Mouse (Mus musculus): Measurements from ENCODE around the gene Tmem104. TPM values are rescaled to one million over a fixed set of nuclear protein-coding genes. Genes with fewer than 3 reads are reported as not detected.

Tmem104 gene
- total and polyA plus RNA-seq, 2 experiments, result 5.3 to 8.7 TPM

DNA sequence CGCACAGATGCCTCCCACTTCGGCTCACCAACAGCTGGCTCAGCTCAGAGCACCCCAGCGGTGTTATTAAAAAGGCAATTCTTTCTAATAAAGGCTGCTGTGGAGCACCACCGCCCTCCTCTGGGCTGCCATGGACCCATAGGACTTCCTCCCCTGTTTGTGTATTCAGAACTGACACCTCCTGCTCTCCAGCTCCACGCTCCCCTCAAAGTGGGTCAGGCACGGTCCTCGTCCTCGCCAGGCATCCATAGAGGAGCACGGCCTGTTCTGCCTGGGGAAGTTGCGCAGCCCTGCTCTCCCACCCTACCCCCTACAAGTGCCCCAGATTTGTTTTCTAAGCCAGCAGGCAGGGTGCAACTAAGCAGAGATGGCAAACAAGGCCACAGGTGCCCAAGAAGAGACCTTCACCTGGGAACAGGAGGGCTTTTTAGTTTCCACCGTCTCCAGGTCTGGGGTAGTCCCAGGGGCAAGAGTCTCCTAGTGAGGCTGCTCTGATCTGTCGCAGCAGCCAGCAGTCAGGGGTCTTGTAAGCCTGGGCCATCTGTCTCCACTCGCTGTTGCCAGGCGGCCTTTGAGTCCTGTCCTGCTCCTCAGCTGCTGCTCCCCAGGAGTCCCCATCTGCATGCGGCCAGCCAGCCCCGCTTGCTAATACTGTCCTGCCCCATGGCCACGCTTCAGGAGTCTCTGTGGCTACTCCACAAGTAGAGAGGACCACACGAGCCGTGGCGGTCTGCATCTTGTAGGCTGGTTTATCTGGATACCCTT is 46.4 kb downstream of the Tmem104 start:
- H3K27ac ChIP-seq (replicated peaks; ENCODE audit: insufficient read depth, low read depth, low read length), result no peak overlapping the region
- TF ChIP-seq CTCF (IDR thresholded peaks at IDR 0.05; ENCODE audit: low read depth, low read length), result peak; percentile 22; the same call in 1 of the 2 replicates
- no peak for TF ChIP-seq POLR2A (IDR thresholded peaks at IDR 0.05; ENCODE audit: extremely low read depth, insufficient read depth, low read length)
- H3K4me1 ChIP-seq (ENCODE audit: control insufficient read depth, insufficient read depth, low read length), result peaks cover 2% of the 10 kb centered on the region; the same call in 1 of the 2 replicates
- no peak overlapping the region for H3K9ac ChIP-seq (ENCODE audit: low read depth, low read length)
- H3K79me2 ChIP-seq (ENCODE audit: control insufficient read depth, insufficient read depth, low read length), result no peaks in the 10 kb centered on the region
- H3K27me3 ChIP-seq (ENCODE audit: control insufficient read depth, insufficient read depth, low read length), result no peaks in the 10 kb centered on the region
- WGBS, result 95% methylated on average over 20 of the region's 20 CpGs
- no peak overlapping the region for H3K4me3 ChIP-seq (ENCODE audit: insufficient read depth, low read depth, low read length)
- H3K36me3 ChIP-seq (ENCODE audit: control insufficient read depth, insufficient read depth, low read length), result no peaks in the 10 kb centered on the region; the same call in 1 of the 2 replicates
- no peak for DNase-seq (ENCODE audit: extremely low read depth, low read depth, low spot score)

DNA sequence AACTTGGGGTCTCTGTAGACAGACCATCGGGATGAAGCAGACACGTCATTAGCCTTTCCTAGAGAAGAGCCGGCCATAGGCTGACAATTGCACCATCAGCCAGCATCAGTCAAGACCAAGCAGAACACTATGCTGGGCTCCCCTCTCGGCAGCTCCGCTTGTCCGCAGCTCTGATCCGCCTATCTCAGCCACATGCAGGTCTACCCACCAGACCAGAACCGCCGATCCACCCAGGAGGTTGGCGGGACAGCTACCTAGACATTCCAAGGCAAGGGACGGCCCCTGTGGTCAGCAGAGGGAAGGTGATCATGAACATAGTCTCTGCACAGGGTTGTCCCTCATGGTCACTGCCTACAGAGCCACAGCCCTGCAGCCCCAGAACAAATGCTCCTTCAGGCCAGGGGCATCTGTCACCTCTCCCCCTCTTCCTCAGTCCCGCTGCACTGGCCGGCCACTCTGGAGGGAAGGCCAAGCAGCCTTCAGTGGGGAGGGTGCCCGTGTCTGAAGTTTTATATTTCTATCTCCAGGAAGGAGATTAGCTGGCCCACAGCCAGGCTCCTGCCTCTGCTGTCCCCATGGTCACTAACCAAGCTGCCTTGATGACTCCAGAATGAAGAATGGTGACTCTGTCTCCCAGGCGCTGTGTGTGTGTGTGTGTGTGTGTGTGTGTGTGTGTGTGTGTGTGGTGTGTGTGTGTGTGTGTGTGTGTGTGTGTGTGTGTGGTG is 47.2 kb downstream of the Tmem104 start:
- H3K27ac ChIP-seq (replicated peaks; ENCODE audit: insufficient read depth, low read depth, low read length), result no peak overlapping the region
- no peak overlapping the region for H3K9ac ChIP-seq (ENCODE audit: low read depth, low read length)
- DNase-seq (ENCODE audit: extremely low read depth, low read depth, low spot score), result no peak
- no peak overlapping the region for H3K4me3 ChIP-seq (ENCODE audit: insufficient read depth, low read depth, low read length)
- H3K79me2 ChIP-seq (ENCODE audit: control insufficient read depth, insufficient read depth, low read length), result no peaks in the 10 kb centered on the region
- TF ChIP-seq CTCF (IDR thresholded peaks at IDR 0.05; ENCODE audit: low read depth, low read length), result no peak
- TF ChIP-seq POLR2A (IDR thresholded peaks at IDR 0.05; ENCODE audit: extremely low read depth, insufficient read depth, low read length), result no peak
- 91% methylated on average over 15 of the region's 15 CpGs for WGBS
- H3K4me1 ChIP-seq (ENCODE audit: control insufficient read depth, insufficient read depth, low read length), result peaks cover 2% of the 10 kb centered on the region; the same call in 1 of the 2 replicates
- H3K27me3 ChIP-seq (ENCODE audit: control insufficient read depth, insufficient read depth, low read length), result no peaks in the 10 kb centered on the region
- no peaks in the 10 kb centered on the region; the same call in 1 of the 2 replicates for H3K36me3 ChIP-seq (ENCODE audit: control insufficient read depth, insufficient read depth, low read length)

DNA sequence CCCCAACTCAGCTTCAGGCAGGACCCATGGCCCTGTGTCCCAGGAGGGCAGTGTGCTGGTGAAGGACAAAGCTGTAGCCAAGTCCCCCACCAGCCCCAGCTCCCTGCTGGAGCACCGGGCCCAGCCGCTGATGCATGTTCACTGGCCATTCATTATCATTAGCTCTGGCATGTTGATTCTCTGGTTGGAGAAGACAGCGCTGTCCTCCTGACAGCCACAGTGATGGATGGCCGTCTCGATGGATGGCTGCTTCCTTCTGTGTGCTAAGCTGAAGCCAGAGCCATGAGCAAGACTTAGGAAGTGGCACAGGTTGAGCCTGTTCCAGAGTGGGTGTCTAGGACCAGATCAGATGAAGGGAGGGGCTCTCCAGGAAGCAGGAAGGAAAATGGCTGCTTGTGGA is 49.3 kb downstream of the Tmem104 start:
- no peaks in the 10 kb centered on the region for H3K27me3 ChIP-seq (ENCODE audit: control insufficient read depth, insufficient read depth, low read length)
- no peaks in the 10 kb centered on the region for H3K79me2 ChIP-seq (ENCODE audit: control insufficient read depth, insufficient read depth, low read length)
- WGBS, result 81% methylated on average over 5 of the region's 5 CpGs
- H3K36me3 ChIP-seq (ENCODE audit: control insufficient read depth, insufficient read depth, low read length), result no peaks in the 10 kb centered on the region
- H3K4me1 ChIP-seq (ENCODE audit: control insufficient read depth, insufficient read depth, low read length), result peaks cover 2% of the 10 kb centered on the region; the same call in 1 of the 2 replicates
- no peak overlapping the region for H3K27ac ChIP-seq (replicated peaks; ENCODE audit: insufficient read depth, low read depth, low read length)
- no peak for DNase-seq (ENCODE audit: extremely low read depth, low read depth, low spot score)
- no peak overlapping the region for H3K4me3 ChIP-seq (ENCODE audit: insufficient read depth, low read depth, low read length)
- TF ChIP-seq CTCF (IDR thresholded peaks at IDR 0.05; ENCODE audit: low read depth, low read length), result no peak
- no peak for TF ChIP-seq POLR2A (IDR thresholded peaks at IDR 0.05; ENCODE audit: extremely low read depth, insufficient read depth, low read length)
- no peak overlapping the region for H3K9ac ChIP-seq (ENCODE audit: low read depth, low read length)

DNA sequence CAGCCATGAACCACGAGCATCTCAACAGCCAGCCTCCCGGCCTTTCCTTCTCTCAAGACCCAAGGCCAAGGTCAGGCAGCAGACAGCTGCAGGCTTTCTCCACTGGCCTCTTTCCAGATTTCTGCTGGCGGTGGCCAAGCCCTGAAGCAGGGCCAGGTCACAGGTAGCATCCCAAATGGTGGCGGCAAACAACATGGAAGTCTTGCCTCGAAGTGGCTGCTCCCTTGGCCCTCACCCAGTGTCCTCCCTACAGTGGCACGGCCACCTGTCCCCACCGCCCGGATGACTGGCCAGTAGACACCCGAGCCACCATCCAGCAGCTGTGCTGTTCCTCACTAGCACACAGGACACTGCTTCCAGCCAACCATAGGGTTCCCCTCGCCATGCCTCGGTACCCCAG is 54.1 kb downstream of the Tmem104 start:
- peak; percentile 51 for DNase-seq (ENCODE audit: extremely low read depth, low read depth, low spot score)
- TF ChIP-seq CTCF (IDR thresholded peaks at IDR 0.05; ENCODE audit: low read depth, low read length), result no peak
- TF ChIP-seq POLR2A (IDR thresholded peaks at IDR 0.05; ENCODE audit: extremely low read depth, insufficient read depth, low read length), result no peak
- WGBS, result 56% methylated on average over 11 of the region's 11 CpGs
- no peak overlapping the region for H3K9ac ChIP-seq (ENCODE audit: low read depth, low read length)
- peaks cover 15% of the 10 kb centered on the region for H3K4me1 ChIP-seq (ENCODE audit: control insufficient read depth, insufficient read depth, low read length)
- no peaks in the 10 kb centered on the region for H3K36me3 ChIP-seq (ENCODE audit: control insufficient read depth, insufficient read depth, low read length)
- no peaks in the 10 kb centered on the region for H3K79me2 ChIP-seq (ENCODE audit: control insufficient read depth, insufficient read depth, low read length)
- no peak overlapping the region for H3K27ac ChIP-seq (replicated peaks; ENCODE audit: insufficient read depth, low read depth, low read length)
- no peak overlapping the region for H3K4me3 ChIP-seq (ENCODE audit: insufficient read depth, low read depth, low read length)
- no peaks in the 10 kb centered on the region for H3K27me3 ChIP-seq (ENCODE audit: control insufficient read depth, insufficient read depth, low read length)

DNA sequence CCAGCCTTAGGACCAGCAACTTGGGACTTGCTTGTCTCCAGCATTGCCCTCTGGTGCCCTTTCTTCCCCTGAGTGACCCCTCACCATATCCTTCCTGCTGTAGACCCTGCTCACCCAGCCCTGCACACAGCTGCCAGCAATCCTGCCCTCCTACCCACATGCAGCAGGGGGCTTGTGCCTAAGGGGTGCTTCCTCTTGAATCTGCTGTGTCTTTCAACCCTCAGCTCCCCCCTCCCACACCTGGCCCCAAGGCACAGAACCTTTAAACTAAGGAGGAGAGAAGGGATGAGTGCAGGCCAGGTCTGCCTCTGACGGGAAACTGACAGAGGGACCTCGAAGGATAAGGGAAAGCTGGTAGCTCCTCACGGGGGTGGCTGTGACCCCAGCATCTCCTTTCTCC is 55.5 kb downstream of the Tmem104 start:
- Histone ChIP-seq H3K36me3 (ENCODE audit: control insufficient read depth, insufficient read depth, low read length) (no peaks in the 10 kb centered on the region), H3K4me3 (ENCODE audit: insufficient read depth, low read depth, low read length) (no peak overlapping the region), H3K9ac (ENCODE audit: low read depth, low read length) (no peak overlapping the region), H3K27ac (replicated peaks; ENCODE audit: insufficient read depth, low read depth, low read length) (no peak overlapping the region), H3K4me1 (ENCODE audit: control insufficient read depth, insufficient read depth, low read length) (peaks cover 15% of the 10 kb centered on the region), H3K79me2 (ENCODE audit: control insufficient read depth, insufficient read depth, low read length) (no peaks in the 10 kb centered on the region), H3K27me3 (ENCODE audit: control insufficient read depth, insufficient read depth, low read length) (no peaks in the 10 kb centered on the region)
- TF ChIP-seq CTCF (IDR thresholded peaks at IDR 0.05; ENCODE audit: low read depth, low read length) (no peak), POLR2A (IDR thresholded peaks at IDR 0.05; ENCODE audit: extremely low read depth, insufficient read depth, low read length) (no peak)
- WGBS, result 96% methylated on average over 3 of the region's 3 CpGs
- no peak for DNase-seq (ENCODE audit: extremely low read depth, low read depth, low spot score)

All from liver, adult 2 months (tissue).